Mouse (Mus musculus) heart, adult 9 months (tissue): ENCODE data around the gene Shank3.
A peak's percentile ranks its signal among the peaks of the same experiment; 100 is the strongest.

Experiments
- DNase-seq, 2 experiments: peaks; one replicate each; pipeline ENCODE4 v3.0.0; 2022; ENCODE audit warnings: low spot score in 2 of 2

Gene Shank3

DNA sequence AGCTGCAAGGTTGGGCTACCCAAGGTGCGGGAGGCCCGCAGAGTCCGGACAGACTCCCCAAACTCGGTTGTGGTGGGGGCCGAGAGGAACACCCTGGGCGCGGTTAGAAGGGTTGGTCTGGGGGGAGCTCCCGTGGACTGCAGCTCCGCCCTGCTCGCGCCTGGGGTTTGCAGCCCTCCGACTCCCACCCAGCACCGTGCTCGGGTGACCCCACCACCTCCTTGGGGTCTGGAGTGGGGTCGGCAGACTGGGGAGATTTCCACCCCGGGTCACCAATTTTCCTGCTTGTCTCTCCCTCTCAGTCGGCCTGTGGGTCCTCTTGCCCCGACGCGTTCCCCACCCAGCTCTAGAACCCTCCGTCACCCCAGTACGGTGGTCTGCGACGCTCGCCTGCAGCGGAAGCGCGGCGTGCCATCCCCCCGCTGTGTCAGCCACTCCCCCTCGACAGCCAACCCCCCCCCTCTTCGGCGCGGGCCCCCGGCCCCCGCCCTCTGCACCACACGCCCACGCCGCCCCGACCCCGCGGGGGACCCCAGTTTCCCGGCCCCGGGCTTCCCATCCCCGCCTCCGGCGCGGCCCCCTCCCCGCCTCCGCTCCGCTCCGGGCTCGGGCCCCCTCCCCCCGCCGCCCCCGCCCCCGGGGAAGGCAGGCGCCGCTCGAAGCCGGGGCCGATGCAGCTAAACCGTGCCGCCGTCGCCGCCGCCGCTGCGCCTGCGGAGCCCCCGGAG lies at the start of gene Shank3:
Shank3 (plus strand) TSS at position 663 of the 728 bp plus-strand sequence.
- no peak for DNase-seq

DNA sequence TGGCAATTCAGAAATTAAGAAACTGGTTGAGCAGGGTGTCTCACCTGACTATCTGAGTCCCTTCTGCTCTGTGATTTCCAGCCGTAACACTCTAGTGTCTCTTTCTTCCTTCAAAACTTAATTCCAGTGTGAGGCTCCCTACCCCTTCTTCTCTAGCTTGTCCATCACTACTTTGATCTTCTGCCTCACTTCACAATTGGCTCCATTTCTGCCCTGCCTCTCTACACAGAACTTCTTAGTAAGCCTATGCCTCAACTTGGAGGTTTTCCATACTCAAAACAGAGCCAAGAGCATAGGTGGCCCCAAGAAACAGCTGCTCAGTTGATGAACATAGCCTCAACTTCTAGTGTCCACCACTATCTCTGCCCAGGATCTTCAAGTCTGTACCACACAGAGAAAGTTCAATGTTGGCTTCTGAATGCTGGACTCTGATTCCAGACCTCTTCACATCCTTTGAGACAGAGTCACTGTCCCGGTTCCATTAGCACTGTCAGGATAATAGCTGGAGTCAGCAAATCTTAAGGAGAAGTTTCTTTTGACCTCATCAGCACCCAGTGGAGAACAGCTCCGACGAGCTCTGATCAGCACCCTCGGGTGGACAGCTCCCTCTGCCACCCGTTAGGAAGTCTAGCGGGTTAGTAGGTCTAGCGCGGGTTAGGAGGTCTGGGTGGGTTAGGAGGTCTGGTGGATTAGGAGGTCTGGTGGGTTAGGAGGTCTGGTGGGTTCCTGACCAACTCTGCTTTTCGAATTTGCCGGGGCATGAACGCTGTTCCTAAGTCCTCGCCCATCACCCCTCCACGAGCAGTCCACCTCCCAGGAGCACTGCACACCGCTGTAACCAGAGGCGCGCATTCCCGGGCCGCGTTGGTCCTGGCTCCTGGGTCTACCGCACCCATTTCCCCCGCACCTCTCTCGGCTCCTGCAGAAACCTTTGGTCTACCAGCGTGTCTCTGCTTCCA lies 46.2 kb upstream of the Shank3 start:
- DNase-seq: peak in 1 of 2 experiments; percentile 35

DNA sequence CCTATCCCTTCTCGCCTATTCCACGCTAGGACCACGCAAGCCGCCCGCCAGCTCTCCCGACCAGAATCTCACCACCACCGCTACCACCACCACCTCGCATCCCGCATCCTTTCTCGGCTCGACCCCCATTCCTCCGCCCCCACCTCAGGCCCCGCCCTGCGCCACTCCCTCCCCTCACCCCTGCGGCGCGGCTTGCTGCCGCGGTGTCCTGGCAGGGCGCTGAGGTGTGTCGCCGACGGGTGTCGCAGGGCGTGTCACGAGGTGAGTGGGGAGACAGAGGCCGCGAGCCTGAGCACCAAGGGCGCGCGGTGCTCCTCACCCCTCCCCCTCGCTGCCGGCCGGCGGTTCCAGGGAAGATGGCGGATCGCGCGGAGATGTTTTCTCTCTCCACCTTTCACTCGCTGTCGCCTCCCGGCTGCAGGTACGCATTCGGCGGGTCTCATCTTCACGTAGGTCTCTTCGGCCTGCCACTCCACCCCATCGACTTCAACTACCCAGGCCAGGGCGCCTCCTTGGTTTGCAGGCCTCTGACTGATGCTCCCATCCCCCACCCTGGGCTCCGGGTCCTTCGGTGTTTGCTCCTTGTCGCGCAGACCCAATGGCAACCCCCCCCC lies 45.5 kb upstream of the Shank3 start, which contains the start of gene Mapk8ip2:
Mapk8ip2 (plus strand) TSS at position 49 of the 614 bp plus-strand sequence.
- DNase-seq: no peak

DNA sequence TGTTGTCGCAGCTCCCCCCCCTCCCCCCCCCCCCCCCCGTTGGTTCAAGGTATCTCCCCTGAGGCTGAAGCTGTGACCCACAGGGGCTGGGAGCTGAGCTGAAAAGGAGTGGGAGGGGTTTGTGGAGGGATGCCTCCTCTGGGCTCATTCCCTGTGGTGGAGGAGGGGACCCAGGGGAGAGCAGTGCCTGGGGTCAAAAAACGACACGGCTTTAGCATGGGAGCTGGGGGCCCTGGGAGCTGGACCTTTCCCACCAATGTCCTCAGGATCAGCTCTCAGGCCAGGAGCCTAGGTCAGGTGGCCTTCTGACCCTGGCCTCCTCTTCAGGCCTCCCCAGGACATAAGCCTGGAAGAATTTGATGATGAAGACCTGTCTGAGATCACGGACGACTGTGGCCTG lies 44.6 kb upstream of the Shank3 start:
- no peak for DNase-seq

DNA sequence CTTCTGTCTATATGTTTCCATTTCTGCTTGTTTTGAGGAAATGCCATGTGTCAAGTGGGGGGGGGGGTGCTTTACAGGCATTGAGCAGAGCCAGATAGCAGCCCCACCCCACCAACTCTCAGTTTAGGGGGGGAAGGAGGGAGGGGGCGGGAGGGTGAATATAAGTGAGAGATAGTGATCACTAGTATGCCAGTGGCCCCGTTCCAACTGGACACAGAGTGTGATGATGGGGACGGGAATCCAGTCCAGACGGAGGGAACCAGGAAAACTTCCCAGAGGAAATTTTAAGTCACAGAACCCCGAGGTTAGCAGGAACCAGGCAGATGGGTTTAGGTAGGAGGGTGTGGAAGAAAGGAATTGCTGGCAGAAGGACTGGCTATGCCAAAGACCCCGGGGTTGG lies 43.8 kb upstream of the Shank3 start:
- DNase-seq: no peak

DNA sequence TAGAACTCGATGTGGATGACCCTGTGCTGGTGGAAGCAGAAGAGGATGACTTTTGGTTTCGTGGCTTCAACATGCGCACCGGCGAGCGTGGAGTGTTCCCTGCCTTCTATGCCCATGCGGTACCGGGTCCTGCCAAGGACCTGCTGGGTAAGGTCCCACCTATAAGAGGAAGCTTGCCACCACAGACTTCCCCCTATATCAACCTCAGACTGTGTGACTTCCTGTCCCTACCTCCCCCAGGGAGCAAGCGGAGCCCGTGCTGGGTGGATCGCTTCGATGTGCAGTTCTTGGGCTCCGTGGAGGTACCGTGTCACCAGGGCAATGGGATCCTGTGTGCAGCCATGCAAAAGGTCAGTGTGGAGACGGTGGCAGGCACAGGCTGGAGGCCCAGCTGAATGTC lies 40.5 kb upstream of the Shank3 start:
- no peak for DNase-seq

DNA sequence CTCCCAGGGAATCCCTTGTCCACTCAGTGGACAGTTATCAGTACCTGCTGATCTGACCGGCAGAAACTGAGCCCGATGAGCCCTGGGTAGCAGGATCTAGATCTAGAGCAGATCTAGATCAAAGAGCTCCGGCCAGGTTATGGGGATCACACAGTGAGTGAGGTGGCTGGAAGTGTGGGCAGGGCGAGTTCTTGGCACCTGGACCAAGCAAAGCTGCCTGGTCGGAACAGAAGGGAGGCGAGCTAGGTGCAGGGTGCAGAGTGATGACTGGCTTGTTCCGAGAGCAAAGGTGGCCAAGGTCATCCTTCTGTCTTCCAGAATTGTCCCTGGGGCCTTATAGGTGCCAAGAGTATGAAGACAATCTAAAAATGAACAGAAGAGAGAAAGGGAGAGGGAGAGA lies 39.6 kb upstream of the Shank3 start:
- DNase-seq: no peak

DNA sequence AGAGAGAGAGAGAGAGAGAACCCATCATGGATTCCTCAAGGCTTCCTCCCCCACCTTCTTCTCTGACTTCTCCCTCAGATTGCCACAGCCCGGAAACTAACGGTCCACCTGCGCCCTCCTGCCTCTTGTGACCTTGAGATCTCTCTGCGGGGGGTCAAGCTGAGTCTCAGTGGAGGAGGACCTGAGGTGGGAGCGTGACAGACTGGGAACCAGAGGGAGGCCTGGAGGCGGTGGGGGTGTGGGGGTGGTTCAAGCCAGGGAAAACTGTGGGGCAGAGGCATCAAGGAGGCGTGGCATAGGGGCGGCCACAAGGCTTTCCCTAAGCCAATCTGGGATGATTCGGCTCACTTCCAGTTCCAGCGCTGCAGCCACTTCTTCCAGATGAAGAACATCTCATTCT lies 39.1 kb upstream of the Shank3 start:
- no peak for DNase-seq

DNA sequence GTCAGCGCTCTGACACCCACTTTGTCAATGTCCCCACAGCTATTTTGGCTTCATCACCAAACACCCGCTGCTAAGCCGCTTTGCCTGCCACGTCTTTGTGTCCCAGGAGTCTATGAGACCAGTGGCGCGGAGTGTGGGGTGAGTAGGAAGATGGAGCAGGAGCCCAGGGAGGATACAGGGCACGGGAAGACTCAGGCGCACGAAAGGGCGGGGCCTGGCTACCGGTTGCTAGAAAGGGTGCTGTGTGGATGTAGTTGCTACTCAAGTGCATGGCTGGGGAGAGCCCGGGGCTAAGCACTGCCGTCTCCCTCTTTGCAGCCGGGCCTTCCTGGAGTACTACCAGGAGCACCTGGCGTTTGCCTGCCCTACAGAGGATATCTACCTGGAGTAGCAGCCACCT lies 38.1 kb upstream of the Shank3 start:
- DNase-seq: no peak

DNA sequence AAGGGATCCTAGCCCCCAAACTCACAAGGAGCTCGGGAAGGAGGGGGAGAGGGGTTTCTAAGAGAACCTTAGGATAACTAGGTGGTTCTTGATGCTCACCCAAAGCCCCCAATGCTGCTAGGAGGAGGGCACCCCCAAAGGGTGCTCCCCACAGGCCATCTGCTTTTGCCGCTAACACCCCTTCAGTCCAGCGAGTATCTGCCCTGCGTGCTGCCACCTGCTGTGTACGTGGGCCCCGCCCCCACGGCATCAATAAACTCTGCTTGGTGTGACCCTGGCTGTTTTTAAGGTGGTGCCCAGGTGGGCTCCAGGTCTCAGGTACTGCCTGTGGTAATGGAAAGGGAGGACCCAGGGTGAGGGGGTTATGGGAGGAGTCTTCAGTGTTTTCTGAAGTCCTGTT lies 37.2 kb upstream of the Shank3 start:
- DNase-seq: no peak

DNA sequence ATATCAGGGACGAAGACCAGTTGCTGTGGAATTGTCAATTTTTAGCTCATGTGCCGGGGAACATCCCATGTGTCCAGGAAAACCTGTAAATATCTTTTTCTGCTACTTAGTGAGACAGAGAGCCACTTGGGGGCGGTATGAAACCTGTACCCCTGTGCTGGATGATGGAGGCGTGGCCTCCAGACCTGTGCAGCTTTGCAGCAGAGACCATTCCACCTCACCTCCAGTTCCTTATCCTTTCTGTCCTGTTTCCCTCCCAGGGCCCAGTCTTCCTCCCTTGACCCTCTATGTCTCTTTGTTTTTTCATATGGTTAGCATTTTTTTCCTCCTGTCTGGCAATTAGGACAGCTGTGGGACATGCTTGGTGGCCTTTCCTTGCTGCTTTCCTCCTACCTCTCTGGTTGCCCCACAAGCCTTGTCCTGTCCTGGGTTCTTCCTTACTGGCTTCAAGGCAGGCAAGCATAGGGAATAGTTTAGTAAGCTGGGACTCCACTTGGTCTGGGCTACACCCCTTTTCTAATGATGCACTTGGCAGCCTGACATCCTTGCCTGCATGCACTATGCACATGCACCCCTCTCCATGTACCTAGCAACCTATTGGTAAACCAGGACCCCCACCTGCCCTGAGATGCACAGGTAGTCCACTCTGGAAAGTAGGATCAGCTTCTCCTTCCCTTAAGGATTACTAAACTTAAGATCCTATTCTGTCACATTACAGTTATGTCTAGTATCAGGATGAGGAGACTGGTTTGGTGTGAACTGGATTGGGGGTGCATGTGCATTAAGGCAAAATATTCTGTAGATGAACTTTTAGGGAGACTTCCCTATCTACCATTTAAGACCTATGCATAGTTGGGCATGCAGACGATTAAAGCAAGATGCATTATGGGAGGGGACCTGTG lies 35.8 kb upstream of the Shank3 start:
- DNase-seq: no peak

DNA sequence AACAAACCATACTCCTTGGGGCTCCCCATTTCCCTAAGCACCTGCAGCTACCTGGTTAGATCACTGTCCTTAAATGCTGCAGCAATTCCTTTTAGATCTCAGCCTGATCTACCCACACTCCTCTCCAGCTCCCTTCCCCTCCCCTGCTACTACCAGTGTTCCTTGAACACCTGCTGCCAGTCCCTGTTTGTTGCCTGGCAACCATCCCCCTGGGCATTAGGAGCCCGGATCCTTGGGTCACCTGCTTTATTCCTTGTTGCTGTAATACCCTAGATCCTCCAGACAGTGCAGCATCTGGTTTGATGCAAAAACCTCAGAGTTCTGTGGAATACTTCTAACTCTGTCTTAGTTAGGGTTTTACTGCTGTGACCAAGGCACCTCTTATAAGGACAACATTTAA lies 34.4 kb upstream of the Shank3 start:
- DNase-seq: no peak

DNA sequence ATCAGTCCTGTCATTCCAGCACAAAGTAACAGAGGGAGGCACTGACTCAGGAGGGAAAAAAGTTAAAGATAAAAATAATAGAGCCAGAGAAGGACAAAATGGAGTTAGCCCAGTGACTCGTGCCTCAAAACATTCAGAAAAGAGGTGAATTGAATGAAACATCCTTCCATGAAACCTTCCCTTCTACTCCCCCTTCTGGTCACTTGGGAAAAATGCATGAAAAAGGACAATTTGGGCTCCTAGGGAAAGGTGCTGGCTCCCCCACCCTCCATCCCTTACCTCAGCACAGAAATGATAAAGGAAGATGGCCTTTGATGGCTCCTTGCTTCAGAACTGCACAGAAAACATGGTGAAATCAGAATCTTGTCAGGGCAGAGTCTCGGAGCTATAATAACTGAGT lies 30.8 kb upstream of the Shank3 start:
- DNase-seq: no peak

DNA sequence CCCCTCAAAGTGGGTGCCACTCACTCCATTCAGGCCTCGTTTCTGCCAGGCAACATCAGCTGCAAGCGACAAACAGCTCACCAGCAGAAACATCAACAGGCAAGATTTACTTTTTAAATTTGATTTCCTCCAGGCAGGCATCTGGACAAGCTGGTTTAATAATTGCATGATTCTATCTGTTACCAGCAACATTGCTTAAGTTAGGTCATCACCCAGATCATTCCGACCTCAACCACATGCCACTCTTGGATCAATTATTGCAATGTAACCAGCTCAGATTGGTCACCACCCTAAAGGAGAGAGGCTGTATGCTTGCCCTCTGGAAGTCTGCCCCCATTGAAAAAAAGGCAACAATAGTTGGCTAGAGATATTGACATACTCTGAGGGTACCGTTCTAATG lies 27.9 kb upstream of the Shank3 start:
- DNase-seq: no peak

DNA sequence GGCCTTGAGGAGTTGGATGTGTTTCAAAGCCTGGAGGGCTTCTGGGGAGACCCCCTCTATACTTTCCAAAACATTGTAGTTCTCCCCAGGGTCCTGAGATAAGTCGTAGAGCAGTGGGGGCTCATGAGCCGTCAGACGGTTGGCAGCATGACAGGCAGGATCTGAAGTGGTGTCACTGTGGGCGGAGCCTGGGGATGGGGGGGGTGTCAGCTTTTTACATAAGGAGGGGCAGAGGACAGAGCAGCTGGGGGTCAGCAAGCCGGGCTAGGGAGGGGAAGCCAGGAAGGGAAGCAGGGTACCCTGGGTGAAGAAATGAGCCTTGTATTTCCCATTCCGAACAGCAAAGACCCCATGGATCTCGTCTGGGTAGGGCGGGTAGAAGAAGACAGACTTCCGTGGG lies 26.1 kb upstream of the Shank3 start:
- no peak for DNase-seq

DNA sequence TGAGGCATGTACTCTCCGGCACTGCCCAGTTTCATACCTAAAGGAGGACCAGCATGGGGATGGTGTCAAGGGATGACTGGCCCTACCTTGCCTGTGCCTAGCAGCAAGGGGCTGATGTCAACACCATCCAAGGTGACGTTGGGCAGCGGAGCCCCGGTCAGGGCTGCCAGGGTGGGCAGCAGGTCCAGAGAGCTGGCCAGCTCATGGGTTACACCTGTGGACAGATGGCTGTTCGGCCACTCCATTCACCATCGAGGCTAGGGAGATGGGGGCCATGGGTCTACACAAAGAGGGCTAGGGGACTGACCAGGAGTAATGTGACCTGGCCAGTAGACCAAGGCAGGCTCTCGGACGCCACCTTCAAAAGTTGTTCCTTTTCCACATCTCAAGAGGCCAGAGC lies 25.5 kb upstream of the Shank3 start:
- no peak for DNase-seq

DNA sequence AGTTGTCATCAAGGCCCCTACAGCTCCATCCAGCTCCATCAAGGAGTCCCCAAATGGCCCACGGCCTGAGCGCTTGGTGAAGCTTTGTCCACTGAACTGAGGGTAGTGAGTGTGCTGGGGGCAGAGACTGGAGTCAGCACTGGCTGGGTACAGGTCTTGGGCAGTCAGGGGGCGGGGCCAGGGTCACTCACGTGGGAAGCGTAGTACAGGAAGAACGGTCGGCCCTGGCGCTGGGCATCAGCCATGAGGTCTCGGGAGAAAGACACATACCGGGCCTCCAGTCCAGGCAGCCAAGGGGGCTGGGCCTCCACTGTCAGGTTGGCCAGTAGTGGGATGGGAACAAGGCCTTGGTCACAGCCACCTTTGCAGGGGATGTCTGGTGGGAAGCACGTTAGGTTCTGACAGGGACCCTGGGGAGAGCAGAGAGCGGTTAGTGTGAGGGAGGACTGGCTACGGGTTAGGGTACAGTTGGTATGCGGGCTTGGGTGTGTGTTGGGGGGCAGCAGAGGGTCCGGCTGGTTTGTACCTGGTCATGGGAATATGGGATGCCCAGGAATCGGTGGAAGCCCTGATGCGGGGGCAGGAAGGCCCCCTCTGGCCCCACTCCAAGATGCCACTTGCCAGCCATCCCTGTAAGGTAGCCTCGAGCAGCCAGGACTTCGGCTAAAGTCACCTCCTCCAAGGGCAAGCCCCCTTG lies 24.7 kb upstream of the Shank3 start:
- no peak for DNase-seq

DNA sequence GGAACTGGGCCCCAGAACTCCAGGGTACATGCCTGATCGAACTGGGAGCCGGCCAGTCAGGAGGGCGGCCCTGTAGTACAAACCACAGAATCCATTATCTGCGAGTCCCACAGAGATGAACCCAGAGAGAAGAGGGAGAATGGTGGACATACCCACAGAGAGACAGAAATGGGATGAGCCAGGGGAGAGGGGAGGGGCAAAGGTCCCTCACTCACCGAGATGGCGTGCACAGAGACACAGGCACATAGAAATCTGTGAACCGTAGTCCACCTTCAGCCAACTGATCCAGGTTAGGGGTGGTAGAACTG lies 24.2 kb upstream of the Shank3 start:
- peak in 1 of 2 experiments; percentile 24 for DNase-seq

DNA sequence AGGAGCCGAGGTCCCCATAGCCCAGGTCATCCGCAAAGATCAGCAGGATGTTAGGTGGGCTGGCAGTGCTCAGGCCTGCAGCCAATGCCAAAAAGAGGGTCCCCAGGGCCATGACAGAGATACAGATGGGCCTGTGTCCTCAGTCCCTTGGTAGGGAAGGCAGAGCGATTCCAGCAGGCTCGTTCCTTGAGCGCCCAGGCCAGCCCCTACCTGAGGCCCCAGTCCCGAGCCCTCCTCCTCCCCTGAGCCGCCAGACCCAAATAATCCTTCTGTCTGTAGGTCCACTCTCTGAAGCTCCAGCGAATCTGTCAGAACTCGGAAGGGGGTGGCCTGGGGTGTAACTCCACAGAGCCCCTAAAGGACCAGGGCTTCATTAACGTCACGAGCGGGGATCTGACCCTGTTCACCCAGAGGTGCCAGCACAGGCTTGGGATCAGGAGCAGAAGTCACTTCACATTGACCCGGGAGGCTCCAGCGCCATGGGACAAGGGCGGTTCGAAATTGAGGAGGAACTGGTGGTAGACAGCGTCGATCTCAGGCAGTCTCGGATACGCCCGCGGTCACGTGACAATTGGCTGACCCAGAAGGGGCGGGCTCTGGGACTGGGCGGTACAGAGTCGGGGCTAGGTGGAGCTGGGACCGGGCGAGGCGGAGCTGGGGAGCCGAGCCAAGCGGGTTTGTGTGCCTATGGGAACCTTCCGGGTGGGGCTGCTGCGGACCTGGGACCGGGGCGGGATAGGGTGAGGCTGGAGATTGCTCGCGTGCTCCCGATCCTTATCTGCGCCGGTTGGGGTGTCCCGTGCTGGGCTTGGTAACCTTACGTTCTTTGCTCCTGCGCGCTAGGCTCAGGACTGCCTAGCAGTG lies 23.6 kb upstream of the Shank3 start:
- DNase-seq: peak; percentile 96 to 97

DNA sequence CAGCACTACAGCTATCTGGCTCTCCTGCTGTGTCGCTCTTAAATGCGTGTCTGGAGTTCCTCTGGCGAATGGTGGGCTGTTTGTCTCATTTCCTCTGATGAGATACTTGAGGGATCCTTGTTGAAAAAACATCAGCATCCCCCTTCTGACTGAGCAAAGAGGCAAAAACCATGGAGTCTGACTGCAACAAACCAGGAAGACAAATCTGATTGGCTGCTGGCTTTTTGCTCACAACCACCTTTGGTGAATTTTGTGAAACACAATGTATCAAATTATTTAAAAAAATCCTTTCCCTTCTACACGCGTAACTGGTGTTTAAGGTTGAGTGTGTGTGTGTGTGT lies 23.0 kb upstream of the Shank3 start:
- no peak for DNase-seq
